Mouse (Mus musculus) left cerebral cortex, adult 11 months (tissue): ENCODE measurements around the gene Efna3.
A peak's percentile ranks its signal among the peaks of the same experiment; 100 is the strongest.

Experiments used
- DNase-seq: peaks from one replicate; pipeline ENCODE4 v3.0.0; 2022; ENCODE audit warnings: low spot score

The Efna3 gene

GRCm38 (mm10) chr3:89284261-89284660 is 38.5 kb downstream of the Efna3 start:
- DNase-seq = no peak

GRCm38 (mm10) chr3:89282291-89282643 is 40.5 kb downstream of the Efna3 start:
- no peak for DNase-seq

GRCm38 (mm10) chr3:89281579-89282290 is 41.0 kb downstream of the Efna3 start:
- DNase-seq = peak; percentile 71

- DNase-seq = no peak
Observed at GRCm38 (mm10) chr3:89280606-89281511, 41.9 kb downstream of the Efna3 start, which contains the start of gene Efna1. Efna1 (minus strand) TSS chr3:89281142.

GRCm38 (mm10) chr3:89280050-89280605 is 42.6 kb downstream of the Efna3 start:
- no peak for DNase-seq

GRCm38 (mm10) chr3:89279153-89279890 is 43.4 kb downstream of the Efna3 start:
- no peak for DNase-seq

- DNase-seq = no peak
Observed at GRCm38 (mm10) chr3:89278643-89279042, 44.1 kb downstream of the Efna3 start.

GRCm38 (mm10) chr3:89278107-89278506 is 44.7 kb downstream of the Efna3 start:
- DNase-seq = no peak

- no peak for DNase-seq
Observed at GRCm38 (mm10) chr3:89277281-89278021, 45.3 kb downstream of the Efna3 start.

GRCm38 (mm10) chr3:89276061-89276460 is 46.7 kb downstream of the Efna3 start:
- DNase-seq = no peak

GRCm38 (mm10) chr3:89271760-89272159 is 51.0 kb downstream of the Efna3 start:
- no peak for DNase-seq

GRCm38 (mm10) chr3:89270891-89271290 is 51.9 kb downstream of the Efna3 start:
- no peak for DNase-seq

GRCm38 (mm10) chr3:89270051-89270755 is 52.6 kb downstream of the Efna3 start, which contains the start of gene Slc50a1:
Slc50a1 (minus strand) TSS chr3:89270570.
- no peak for DNase-seq

- DNase-seq = no peak
Observed at GRCm38 (mm10) chr3:89268916-89269315, 53.8 kb downstream of the Efna3 start.

- no peak for DNase-seq
Observed at GRCm38 (mm10) chr3:89266439-89266893, 56.3 kb downstream of the Efna3 start.
